Mouse (Mus musculus) embryonic facial prominence, embryonic 10.5 days (tissue): Measurements from ENCODE around the gene Hunk. TPM values are rescaled to one million over a fixed set of nuclear protein-coding genes. Genes with fewer than 3 reads are reported as not detected.

ENCODE experiments used
- DNase-seq: peaks from one replicate; pipeline ENCODE4 v3.0.0-alpha.2; 2017; ENCODE audit warnings: low spot score
- H3K27ac ChIP-seq: fragments of 300-500 bp; sonication (generic); replicated peaks from 2 replicates; pipeline ENCODE4 v1.5.1; 2016; ENCODE audit warnings: mild to moderate bottlenecking
- H3K27me3 ChIP-seq: fragments of 300-500 bp; sonication (generic); replicated peaks from 2 replicates; pipeline ENCODE4 v1.6.1; 2016; ENCODE audit warnings: low read depth, mild to moderate bottlenecking; ENCODE audit not compliant: poor library complexity, severe bottlenecking
- H3K36me3 ChIP-seq: fragments of 300-500 bp; sonication (generic); replicated peaks from 2 replicates; pipeline ENCODE4 v1.6.1; 2016; ENCODE audit warnings: mild to moderate bottlenecking, moderate library complexity
- H3K4me1 ChIP-seq: fragments of 300-500 bp; sonication (generic); 2 replicates; pipeline ENCODE4 v1.6.1; 2016
- H3K4me3 ChIP-seq: fragments of 300-500 bp; sonication (generic); 2 replicates; pipeline ENCODE4 v1.5.1; 2016; ENCODE audit warnings: mild to moderate bottlenecking, moderate library complexity
- H3K9me3 ChIP-seq: fragments of 300-500 bp; sonication (generic); 2 replicates; pipeline ENCODE4 v1.6.1; 2016; ENCODE audit warnings: mild to moderate bottlenecking
- WGBS: fragments of 180-500 bp; shearing (Covaris S2); methylation state at CpG from one replicate; pipeline ENCODE4 v1.1.7; 2016; 5-methylcytosine and 5-hydroxymethylcytosine counted together
- polyA plus RNA-seq: library from polyadenylated mRNA; unstranded; fragments of >200 nt; fragmentation: Nextera tagmentation; extraction: Ambion mirVana; gene quantifications from 2 replicates; pipeline ENCODE4 v1.2.1, GENCODE M21; 2016

The Hunk gene
- polyA plus RNA-seq, 1 experiment from 2014 or later, result 17.2 TPM

DNA sequence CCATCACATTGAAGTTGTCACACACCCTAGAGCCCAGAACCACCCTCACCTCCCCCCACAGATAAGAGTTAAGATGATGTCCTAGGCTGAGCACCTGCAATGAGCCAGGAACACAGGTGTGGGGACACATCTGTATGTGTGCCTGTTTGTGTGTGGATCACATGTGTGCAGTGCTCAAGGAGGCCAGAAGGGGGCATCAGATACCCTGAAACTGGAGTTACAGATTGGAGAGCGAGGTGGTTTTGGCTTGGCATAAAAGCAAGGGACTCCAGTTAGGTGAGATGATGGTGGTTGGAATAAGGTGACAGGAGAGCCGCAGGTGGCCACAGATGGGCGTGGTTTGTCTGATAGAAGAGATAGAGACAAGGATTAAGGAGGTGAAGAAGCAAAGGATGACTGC lies 4.2 kb upstream of the Hunk start:
- H3K27ac ChIP-seq, result no peak overlapping the region
- 87% methylated on average over 3 of the region's 3 CpGs for WGBS

GRCm38 (mm10) chr16:90382701-90383280 lies 3.0 kb upstream of the Hunk start:
- Histone ChIP-seq H3K4me3 (no peak overlapping the region), H3K27me3 (peaks cover 40% of the 10 kb centered on the region), H3K27ac (no peak overlapping the region), H3K36me3 (no peaks in the 10 kb centered on the region), H3K9me3 (0 out of 2 replicates have a peak, but pooled peaks cover 2% of the 10 kb centered on the region), H3K4me1 (peaks cover 31% of the 10 kb centered on the region)
- 86% methylated on average over 10 of the region's 10 CpGs for WGBS
- DNase-seq, result no peak

More for the DNA sequence above, 4.2 kb upstream of the Hunk start:
- H3K4me3 ChIP-seq, result no peak overlapping the region
- H3K9me3 ChIP-seq, result 0 out of 2 replicates have a peak, but pooled peaks cover 2% of the 10 kb centered on the region
- H3K4me1 ChIP-seq, result peaks cover 21% of the 10 kb centered on the region
- DNase-seq, result peak; percentile 26
- H3K36me3 ChIP-seq, result no peaks in the 10 kb centered on the region
- H3K27me3 ChIP-seq, result peaks cover 40% of the 10 kb centered on the region

DNA sequence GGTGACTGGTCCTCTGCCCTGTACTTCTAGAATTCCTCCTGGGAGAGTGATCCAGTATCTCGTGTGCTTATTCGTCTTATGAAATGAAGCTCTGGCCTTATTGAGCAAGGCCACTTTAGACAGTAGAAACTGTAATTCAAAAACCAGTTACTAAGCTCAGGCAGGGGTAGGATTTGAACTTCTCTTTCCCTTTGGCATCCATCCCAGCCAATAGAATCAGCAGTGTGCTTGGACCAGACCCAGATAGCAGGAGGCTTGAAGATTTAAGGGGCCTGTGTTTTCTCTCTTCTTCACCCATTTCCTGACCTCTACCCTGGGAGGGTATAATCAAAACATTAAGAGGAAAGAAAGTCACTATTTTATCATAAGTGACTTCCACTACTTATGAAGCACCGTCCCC lies 1.8 kb upstream of the Hunk start:
- 74% methylated on average over 3 of the region's 3 CpGs for WGBS
- H3K27me3 ChIP-seq, result peaks cover 35% of the 10 kb centered on the region

GRCm38 (mm10) chr16:90384846-90385245 lies 967 bp upstream of the Hunk start:
- Histone ChIP-seq H3K36me3 (peaks cover 12% of the 10 kb centered on the region), H3K27ac (peak overlapping the region; percentile 99), H3K9me3 (0 out of 2 replicates have a peak, but pooled peaks cover 2% of the 10 kb centered on the region), H3K4me1 (peaks cover 49% of the 10 kb centered on the region), H3K27me3 (peaks cover 35% of the 10 kb centered on the region), H3K4me3 (peak overlapping the region; percentile 97)
- 5% methylated on average over 12 of the region's 12 CpGs for WGBS
- peak; percentile 27 for DNase-seq

More for the DNA sequence above, 1.8 kb upstream of the Hunk start:
- 0 out of 2 replicates have a peak, but pooled peaks cover 2% of the 10 kb centered on the region for H3K9me3 ChIP-seq
- no peak for DNase-seq
- peaks cover 43% of the 10 kb centered on the region for H3K4me1 ChIP-seq
- H3K4me3 ChIP-seq, result no peak overlapping the region
- H3K27ac ChIP-seq, result no peak overlapping the region
- peaks cover 4% of the 10 kb centered on the region for H3K36me3 ChIP-seq

DNA sequence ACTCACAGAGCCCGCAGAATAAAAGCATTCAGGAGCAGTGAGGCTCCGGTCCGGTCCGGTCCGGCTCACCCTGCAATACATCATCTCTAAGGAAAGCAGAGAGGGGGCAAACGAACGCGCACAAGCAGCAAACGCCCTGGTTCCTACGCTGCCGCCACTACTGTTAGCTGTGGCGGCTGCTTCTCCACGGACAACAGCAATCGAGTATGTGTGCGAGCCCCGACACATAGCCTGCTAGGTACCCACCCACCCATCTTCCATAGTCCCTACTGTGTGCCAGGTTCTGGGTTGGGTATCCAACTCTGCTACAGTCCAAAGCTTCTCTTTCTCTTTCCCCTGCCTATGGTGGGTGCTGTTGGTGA lies 506 bp upstream of the Hunk start:
- peaks cover 17% of the 10 kb centered on the region for H3K36me3 ChIP-seq
- DNase-seq, result no peak
- 0 out of 2 replicates have a peak, but pooled peaks cover 2% of the 10 kb centered on the region for H3K9me3 ChIP-seq
- H3K4me3 ChIP-seq, result peak overlapping the region; percentile 97
- under 1% methylated on average over 16 of the region's 16 CpGs for WGBS
- peaks cover 49% of the 10 kb centered on the region for H3K4me1 ChIP-seq
- peaks cover 35% of the 10 kb centered on the region for H3K27me3 ChIP-seq
- H3K27ac ChIP-seq, result peak overlapping the region; percentile 99

- H3K4me3 ChIP-seq, result peak overlapping the region; percentile 97
- peaks cover 11% of the 10 kb centered on the region; the same call in 1 of the 2 replicates for H3K9me3 ChIP-seq
- H3K27ac ChIP-seq, result peak overlapping the region; percentile 99
- peaks cover 49% of the 10 kb centered on the region for H3K4me1 ChIP-seq
- DNase-seq, result peak; percentile 88
- under 1% methylated on average over 49 of the region's 49 CpGs for WGBS
- H3K36me3 ChIP-seq, result peaks cover 30% of the 10 kb centered on the region
- H3K27me3 ChIP-seq, result peaks cover 33% of the 10 kb centered on the region
These were observed 824 bp downstream of the Hunk start for GRCm38 (mm10) chr16:90386514-90387160.

GRCm38 (mm10) chr16:90387161-90387671 lies 1.4 kb downstream of the Hunk start:
- no peak for DNase-seq
- 0% methylated on average over 12 of the region's 12 CpGs for WGBS
- H3K27me3 ChIP-seq, result peaks cover 30% of the 10 kb centered on the region
- peaks cover 49% of the 10 kb centered on the region for H3K4me1 ChIP-seq
- H3K9me3 ChIP-seq, result peaks cover 10% of the 10 kb centered on the region; the same call in 1 of the 2 replicates
- H3K4me3 ChIP-seq, result peak overlapping the region; percentile 97
- peaks cover 36% of the 10 kb centered on the region for H3K36me3 ChIP-seq
- peak overlapping the region; percentile 99 for H3K27ac ChIP-seq

GRCm38 (mm10) chr16:90387961-90388360 lies 2.1 kb downstream of the Hunk start:
- DNase-seq, result no peak
- H3K36me3 ChIP-seq, result peaks cover 44% of the 10 kb centered on the region
- WGBS, result 65% methylated on average over 4 of the region's 4 CpGs
- peaks cover 24% of the 10 kb centered on the region for H3K27me3 ChIP-seq
- peaks cover 49% of the 10 kb centered on the region for H3K4me1 ChIP-seq
- H3K4me3 ChIP-seq, result peak overlapping the region; percentile 97
- H3K27ac ChIP-seq, result peak overlapping the region; percentile 54
- H3K9me3 ChIP-seq, result peaks cover 10% of the 10 kb centered on the region; the same call in 1 of the 2 replicates

DNA sequence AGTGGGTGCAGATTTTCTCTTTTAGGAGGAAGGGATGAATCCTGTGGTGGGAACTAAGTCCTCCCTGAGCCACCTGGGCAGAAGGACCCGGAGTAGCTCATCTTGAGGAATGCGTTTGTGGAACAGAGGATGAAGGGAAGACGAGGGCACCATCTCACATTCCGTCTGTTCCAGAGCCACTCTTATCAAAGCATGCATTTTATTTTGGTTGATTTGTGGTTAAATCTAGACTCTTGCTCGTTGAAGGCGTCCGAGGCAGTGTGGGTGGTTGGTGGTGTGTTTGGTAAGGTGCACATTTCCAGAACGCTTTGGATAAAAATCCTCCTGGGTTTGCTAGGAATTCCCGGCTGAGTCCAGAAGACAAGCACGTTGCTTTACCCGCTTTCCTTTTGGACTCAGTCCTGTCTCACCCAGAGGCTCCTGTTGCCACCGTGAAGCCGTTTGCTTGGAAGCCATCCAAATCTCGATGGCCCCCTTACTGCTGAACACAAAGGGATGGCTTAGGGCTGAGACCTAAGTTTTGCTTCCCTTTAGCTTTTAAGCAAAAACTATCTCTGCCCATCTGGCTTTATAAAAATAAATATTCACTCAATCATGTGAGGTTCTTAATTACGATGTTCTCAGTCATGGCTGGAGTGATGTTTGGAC lies 3.4 kb downstream of the Hunk start:
- 91% methylated on average over 15 of the region's 15 CpGs for WGBS
- H3K27me3 ChIP-seq, result peaks cover 11% of the 10 kb centered on the region
- peaks cover 44% of the 10 kb centered on the region for H3K4me1 ChIP-seq
- H3K9me3 ChIP-seq, result peaks cover 10% of the 10 kb centered on the region; the same call in 1 of the 2 replicates
- no peak overlapping the region; the same call in 1 of the 2 replicates for H3K27ac ChIP-seq
- H3K4me3 ChIP-seq, result peak overlapping the region; percentile 97
- H3K36me3 ChIP-seq, result peaks cover 56% of the 10 kb centered on the region
- DNase-seq, result no peak

- Histone ChIP-seq H3K36me3 (peaks cover 71% of the 10 kb centered on the region), H3K27me3 (no peaks in the 10 kb centered on the region), H3K4me1 (peaks cover 45% of the 10 kb centered on the region), H3K27ac (no peak overlapping the region), H3K4me3 (no peak overlapping the region), H3K9me3 (peaks cover 10% of the 10 kb centered on the region; the same call in 1 of the 2 replicates)
- no peak for DNase-seq
- 94% methylated on average over 16 of the region's 16 CpGs for WGBS
These were observed 4.9 kb downstream of the Hunk start for GRCm38 (mm10) chr16:90390731-90391130.

GRCm38 (mm10) chr16:90394761-90395160 lies 8.9 kb downstream of the Hunk start:
- Histone ChIP-seq H3K27me3 (no peaks in the 10 kb centered on the region), H3K4me1 (peaks cover 23% of the 10 kb centered on the region), H3K27ac (no peak overlapping the region), H3K9me3 (peaks cover 10% of the 10 kb centered on the region; the same call in 1 of the 2 replicates), H3K36me3 (peaks cover 90% of the 10 kb centered on the region), H3K4me3 (no peak overlapping the region)
- no peak for DNase-seq
- WGBS, result 78% methylated on average over 4 of the region's 4 CpGs

DNA sequence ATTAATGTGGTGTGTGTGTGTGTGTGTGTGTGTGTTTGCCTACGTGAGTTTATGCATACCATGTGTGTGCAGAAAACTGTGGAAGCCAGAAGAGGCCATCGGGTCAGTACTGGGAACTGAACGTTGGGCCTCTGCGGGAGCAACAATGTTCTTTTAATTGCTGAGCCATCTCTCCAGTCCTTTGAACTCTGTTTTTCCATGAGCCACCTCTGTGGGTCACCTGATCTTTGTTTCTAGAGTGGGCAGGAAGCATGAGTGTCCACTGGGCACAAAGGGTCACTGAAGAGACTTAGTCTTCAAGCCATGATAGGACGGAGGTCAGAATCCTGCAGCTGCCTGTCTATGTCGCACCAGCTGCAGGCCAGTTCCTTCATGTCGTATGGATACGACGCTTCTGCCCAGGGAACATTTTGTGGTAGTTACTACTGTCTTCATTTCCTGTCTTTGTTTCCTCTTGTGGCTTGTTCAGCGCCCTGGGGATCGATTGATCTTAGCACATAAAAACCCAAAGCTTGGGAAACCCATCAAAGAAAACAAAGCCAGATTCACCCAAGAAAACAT lies 10.3 kb downstream of the Hunk start:
- Histone ChIP-seq H3K27me3 (no peaks in the 10 kb centered on the region), H3K36me3 (peaks cover 77% of the 10 kb centered on the region), H3K4me1 (peaks cover 34% of the 10 kb centered on the region), H3K9me3 (peaks cover 6% of the 10 kb centered on the region; the same call in 1 of the 2 replicates), H3K27ac (0 out of 2 replicates have a peak overlapping the region, but pooled peaks have one; percentile 4), H3K4me3 (no peak overlapping the region)
- 78% methylated on average over 11 of the region's 11 CpGs for WGBS
- DNase-seq, result no peak
